Mouse (Mus musculus) lung, postnatal 36 days (tissue): ENCODE measurements around the gene Zfp128.
"Not testable (repeated sequence)": the region's sequence is repeated elsewhere in the genome, so short reads cannot be mapped to it uniquely, and the experiment has no call there.

Source experiments
- DNase-seq: peaks from one replicate; pipeline ENCODE4 v3.0.0; 2022; ENCODE audit warnings: mixed read lengths

Gene Zfp128

DNA sequence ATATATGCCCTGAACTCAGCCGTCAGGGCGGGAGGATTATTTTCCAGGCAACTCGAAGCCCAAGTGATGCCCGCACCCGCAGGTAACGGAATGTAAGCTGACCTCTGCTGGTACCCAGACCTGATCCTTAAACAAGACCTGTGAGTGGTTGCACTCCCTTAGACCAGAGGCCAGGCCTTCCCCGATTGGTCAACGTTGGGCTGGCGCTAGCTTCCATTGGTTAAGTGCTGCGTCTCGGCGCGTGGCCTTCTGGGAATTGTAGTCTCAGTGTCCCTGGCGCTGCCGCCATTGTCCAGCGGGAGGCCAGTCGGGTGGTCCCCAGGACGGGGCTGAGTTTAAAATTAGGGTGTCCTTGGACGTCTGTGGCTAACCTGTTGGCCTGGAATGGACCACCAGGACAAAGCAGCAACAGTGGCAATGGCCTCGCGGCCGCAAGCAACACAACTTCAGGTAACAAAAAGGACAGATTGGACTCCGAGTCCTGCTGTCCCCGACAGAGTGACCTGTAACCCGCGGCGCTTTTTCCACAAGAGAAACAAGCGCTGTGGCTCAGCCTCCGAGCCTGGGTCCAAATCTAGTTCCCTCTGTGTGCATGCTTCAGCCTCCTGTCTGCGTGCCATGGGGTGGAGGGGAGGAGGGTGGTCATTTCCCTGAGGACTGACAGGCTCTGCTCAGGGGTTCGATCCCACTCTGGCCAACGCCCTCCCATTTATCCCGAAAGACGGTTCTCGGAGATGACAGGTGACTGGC is at the start of gene Zfp128:
Zfp128 (plus strand) TSS at position 267 of the 750 bp plus-strand sequence.
- peak; percentile 98 for DNase-seq

DNA sequence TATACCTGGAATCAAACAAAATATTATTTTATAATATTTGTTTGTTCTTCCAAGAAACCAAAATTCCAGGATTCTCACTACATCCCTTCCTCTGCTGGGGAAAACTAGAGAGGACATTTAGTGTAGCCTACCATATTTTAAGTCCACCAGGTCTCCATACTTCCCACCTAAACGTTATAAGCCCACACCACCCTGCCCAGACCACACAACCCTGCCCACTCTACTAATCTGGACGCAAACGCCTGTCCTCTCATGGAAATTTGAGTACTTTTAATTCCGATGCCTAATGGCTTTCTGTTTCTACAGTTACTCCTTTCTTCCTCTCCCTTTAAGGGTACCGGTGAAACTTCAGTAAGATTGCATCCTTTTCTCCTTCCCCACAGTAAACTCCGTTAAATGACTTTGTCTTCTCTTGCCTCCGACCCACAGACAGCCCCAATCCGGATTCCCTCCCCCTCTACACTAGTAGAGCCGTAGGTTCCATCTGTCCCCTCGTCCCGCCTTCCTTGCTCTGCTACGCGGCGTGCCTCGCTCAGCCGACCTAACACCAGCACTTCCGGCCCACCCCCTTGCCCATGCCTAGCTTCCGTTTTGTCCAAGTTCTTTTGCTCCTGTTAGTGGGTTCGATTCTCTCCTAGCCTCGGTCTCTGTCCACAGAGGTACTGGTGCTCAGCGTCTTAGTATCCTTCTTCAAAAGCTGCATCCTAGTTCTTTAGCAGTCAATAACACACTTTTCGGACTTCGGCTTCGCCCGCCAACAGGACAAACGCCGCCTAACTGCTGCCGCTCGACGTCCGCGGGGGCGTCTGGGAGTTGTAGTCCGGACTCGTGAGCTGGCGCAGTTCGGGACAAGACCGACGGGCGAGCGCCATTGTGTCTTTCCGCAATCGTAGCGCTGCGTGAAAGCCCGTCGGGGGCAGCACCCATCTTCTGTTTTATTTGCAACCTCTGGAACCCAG is 46.5 kb upstream of the Zfp128 start, which contains the start of gene Zfp110:
Zfp110 (plus strand) TSS at position 600 of the 959 bp plus-strand sequence.
- peak; percentile 96 for DNase-seq

GRCm38 (mm10) chr7:12835193-12835671 is 45.7 kb upstream of the Zfp128 start:
- DNase-seq: peak; percentile 60

GRCm38 (mm10) chr7:12835779-12836178 is 45.2 kb upstream of the Zfp128 start:
- DNase-seq: no peak

DNA sequence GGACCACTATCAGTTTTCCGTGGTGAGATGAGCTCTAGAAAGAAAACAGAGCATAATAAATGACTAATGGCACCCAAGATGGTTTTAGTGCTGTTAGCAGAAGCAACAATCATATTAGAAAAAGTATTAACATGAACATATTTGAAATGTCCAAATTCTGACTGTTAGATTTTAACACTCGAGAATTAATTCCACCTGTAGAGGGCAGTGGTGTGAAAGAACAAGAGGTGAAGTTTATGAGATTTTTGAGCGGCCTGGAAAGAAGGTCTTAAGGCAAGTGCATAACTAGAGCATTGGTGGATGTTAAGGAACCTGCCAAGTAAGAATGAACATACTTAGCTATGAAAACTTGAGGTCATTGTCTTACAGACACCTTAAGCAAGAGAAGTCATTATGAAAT is 6.7 kb upstream of the Zfp128 start:
- peak; percentile 78 for DNase-seq

- DNase-seq: no peak
Observed at GRCm38 (mm10) chr7:12880036-12880435, 941 bp upstream of the Zfp128 start.

GRCm38 (mm10) chr7:12880497-12880896 is 480 bp upstream of the Zfp128 start:
- DNase-seq: not testable (repeated sequence)

- DNase-seq: no peak
Observed at GRCm38 (mm10) chr7:12886563-12887266, 5.7 kb downstream of the Zfp128 start.

DNA sequence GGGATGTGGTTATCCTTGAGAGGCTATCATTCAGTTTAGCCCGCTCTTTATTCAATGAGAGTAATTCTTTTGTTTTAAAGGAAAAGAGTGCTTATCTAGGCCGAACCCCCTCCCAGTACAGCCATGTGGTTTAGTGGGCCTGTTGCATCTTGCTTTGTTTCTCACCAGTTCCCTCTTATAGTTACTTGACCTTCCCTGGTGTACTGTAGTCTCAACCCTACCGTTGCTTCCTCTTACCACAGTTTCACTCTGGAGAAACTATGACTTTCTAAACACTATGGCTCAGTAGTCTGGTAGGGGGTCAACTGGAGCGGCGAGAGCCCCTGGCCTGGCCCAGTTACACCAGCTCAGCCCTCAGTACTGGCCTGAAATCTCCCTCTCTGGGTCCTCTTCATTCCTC is 6.6 kb downstream of the Zfp128 start:
- DNase-seq: peak; percentile 26

DNA sequence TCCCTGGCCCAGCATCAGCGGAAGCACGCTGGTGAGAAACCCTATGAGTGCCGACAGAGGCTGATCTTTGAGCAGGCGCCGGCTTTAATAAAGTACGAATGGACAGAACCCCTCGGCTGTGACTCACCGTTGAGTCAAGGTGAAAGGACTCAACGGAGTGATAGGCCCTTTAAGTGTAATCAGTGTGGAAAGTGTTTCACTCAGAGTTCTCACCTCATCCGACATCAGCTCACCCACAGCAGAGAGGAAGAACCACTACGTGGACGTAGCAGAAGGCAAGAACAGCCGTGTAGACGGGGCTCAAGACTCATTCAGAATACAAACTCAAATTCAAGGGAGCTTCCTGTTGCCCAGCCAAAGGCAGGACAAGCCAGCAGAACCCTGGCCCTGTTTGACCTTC is 10.0 kb downstream of the Zfp128 start:
- no peak for DNase-seq

- peak; percentile 30 for DNase-seq
Observed at GRCm38 (mm10) chr7:12891334-12891733, 10.4 kb downstream of the Zfp128 start.

GRCm38 (mm10) chr7:12897655-12898410 is 16.9 kb downstream of the Zfp128 start, which contains the start of gene Zscan22:
Gene Zscan22, plus strand, starts transcription at chr7:12897815.
- peak; percentile 98 for DNase-seq

DNA sequence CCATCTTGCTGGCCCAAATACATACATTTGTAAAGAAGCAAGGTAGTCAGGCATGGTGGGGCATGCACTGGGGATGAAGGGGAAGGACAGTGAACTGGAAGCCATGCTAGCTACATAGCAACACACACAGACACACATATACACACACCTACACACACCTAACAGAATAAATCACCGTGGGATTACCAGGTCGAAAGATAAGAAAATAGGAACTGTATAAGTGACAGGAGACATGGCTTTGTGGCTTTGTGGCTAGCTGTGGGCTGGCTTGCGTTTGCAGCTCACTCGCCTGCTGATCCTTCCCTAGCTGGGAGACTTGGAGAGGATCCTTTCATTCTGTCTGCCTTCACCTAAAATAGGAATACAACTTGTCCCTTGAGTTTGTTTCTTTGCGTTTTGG is 20.5 kb downstream of the Zfp128 start:
- DNase-seq: no peak

DNA sequence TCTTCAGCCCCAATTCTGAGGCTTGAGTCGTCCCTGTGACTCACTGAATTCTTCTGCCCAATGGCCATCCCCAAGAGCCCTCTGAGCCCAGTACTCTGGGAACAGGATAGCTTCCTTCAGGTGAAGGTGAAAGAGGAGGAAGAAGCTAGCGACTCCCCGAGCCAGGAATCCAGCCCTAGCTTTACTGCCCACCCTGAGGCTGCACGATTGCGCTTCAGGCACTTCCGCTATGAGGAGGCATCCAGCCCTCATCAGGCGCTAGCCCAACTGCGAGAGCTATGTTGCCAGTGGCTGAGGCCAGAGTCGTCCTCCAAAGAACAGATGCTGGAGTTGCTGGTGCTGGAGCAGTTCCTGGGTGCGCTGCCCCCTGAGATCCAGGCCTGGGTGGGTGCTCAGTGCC is 22.6 kb downstream of the Zfp128 start:
- DNase-seq: no peak

DNA sequence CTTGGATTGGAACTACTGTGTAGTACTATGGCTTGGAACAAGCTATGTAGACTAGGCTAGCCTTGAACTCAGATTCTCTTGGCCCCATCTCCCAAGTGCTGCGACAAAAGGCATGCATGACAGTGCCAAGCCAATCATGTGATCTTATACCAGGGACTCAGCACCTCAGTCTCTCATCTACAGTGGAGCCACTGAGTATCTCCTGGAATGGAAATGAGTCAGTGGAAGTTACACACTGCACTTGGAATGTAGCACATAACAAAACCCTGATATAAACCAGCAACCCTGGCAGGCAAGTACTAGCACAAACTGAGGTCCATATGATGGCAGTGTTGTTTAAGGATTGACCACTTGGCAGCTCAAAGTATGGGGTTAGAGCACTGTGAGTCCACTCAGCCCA is 24.2 kb downstream of the Zfp128 start:
- DNase-seq: no peak

- DNase-seq: peak; percentile 96
Observed at GRCm38 (mm10) chr7:12909498-12909962, 28.6 kb downstream of the Zfp128 start.

GRCm38 (mm10) chr7:12910181-12910668 is 29.2 kb downstream of the Zfp128 start:
- peak; percentile 71 for DNase-seq

DNA sequence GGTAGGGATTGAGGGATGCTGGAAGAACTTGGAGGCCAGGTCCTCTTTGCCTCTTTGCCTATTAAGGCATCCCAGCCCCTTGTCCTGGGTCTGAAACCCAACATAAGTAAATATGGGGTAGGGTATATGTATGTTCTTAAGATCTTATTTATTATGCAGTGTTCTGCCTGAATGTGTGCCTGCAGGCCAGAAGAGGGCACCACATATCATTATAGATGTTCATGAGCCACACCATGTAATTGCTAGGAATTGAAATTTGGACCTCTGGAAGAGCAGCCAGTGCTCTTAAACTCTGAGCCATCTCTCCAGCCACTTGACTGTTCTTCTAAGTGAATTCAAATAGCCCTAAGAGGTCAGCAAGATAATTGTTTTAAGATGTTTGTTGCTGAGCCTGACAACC is 32.6 kb downstream of the Zfp128 start:
- DNase-seq: no peak

- not testable (repeated sequence) for DNase-seq
Observed at GRCm38 (mm10) chr7:12920495-12920894, 39.5 kb downstream of the Zfp128 start.

DNA sequence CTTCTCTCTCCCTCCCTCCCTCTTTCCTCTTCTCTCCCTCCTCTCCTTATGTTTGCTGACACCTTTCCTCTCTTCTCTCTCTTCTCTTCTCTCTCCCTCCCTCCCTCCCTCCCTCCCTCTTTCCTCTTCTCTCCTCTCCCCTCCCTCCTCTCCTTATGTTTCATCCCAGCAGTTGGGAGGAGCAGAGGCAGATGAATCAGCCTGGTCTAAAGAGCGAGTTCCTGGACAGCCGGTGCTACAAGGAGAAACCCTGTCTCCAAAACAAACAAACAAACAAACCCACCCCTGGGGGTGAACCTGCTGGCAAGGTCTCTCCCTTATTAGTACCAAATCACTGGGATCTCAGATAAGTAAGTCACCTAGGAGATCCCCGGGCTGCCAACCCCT is 40.3 kb downstream of the Zfp128 start:
- no peak for DNase-seq

DNA sequence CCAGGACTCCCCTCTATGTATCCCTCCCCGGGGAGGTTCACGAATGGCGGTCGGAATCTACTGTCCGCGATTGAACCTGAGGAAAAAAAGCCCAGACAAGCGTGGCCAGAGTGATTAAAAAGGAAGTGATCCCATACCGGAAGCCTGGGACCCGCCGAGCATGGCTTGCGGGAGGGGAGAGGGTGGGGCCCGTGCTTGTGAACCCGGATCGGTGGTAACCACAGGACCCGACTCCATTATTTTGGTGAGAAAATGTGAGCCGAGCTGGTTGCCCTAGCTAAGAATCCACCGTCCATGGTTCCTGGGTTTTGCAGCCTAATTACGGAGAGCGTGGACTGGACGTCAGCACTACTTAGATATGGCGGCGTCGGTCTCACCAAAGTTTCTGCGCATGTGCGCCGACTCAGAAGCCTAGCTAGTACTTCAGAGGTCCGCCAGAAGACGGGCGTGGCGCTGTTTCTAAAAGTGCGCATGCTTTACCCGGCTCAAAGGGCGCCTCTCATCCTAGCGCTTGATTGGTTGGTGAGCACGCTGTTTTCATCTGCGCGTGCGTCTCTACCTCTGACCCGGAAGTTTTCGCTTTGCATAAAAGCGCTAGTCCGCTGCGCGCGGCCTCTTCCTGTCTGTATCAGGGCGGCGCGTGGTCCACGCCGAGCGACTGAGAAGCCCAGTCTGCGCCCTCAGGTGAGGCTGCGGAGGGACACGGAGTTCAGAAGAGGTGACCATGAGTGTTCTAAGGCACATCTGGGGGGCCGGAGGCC is 40.9 kb downstream of the Zfp128 start, which contains the start of gene Rps5:
Rps5 (plus strand) TSS at position 586 of the 761 bp plus-strand sequence.
- peak; percentile 100 for DNase-seq
